Mouse (Mus musculus) testis, adult 2 months (tissue): Measurements from ENCODE around the gene Banf2.

ENCODE experiments used
- CTCF ChIP-seq: fragments of 200-500 bp; IDR thresholded peaks from 2 replicates; pipeline ENCODE4 v1.5.1; 2012; ENCODE audit warnings: low read depth, mild to moderate bottlenecking, inconsistent platforms, low read length, moderate library complexity; ENCODE audit not compliant: control insufficient read depth, insufficient read depth, insufficient replicate concordance
- POLR2A ChIP-seq: fragments of 200-500 bp; IDR thresholded peaks from 2 replicates; pipeline ENCODE4 v1.6.1; 2012; ENCODE audit warnings: low read depth, mild to moderate bottlenecking, inconsistent platforms, low read length, moderate library complexity; ENCODE audit not compliant: control insufficient read depth

DNA sequence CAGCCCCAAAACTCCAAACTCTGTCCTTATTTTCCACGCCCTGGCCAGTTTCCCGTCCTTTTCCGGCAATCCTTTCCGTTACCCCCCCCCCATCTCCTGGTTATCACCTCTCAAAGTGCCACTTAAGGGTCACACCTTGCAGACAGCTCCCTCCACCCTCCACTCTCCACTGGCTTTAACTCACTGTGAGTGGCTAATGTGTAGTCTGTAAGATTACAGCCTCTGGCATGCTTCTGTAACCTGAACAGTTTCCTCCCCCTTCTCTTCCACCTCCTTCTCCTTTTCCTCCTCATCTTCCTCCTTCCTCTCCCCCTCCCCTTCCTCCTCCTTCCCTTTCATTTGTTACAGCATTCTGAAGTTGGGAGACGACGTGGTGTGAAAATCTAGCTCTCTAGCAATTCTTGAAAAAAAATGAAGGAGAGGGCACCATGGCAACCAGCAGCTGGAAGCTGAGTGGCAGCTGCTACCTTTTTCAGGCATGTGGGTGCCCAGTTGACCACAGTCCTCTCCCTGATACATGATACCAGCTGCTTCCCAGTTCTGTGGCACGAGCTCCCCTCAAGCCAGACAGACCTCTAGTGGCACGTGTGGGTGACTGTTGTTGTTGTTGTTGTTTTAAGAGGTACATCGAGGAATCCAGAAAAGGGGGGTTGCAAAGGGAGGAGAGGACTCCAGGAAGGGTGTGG is 55.2 kb downstream of the Banf2 start:
- TF ChIP-seq POLR2A (no peak), CTCF (no peak)
